Mouse (Mus musculus) heart, postnatal 25 days (tissue): ENCODE results near the gene St6gal1. TPM values are rescaled to one million over a fixed set of nuclear protein-coding genes. Genes with fewer than 3 reads are reported as not detected.
"Not testable (repeated sequence)": the region's sequence is repeated elsewhere in the genome, so short reads cannot be mapped to it uniquely, and the experiment has no call there.

Experiments
- DNase-seq: peaks from one replicate; pipeline ENCODE4 v3.0.0; 2022; ENCODE audit warnings: low spot score
- intact Hi-C: fragments of 180-260 bp; cut with DNase I; formaldehyde crosslinking; loops from one replicate; pipeline ENCODE4 v1.15.1; 2025
- total RNA-seq, 2 experiments: library from RNA; stranded (reverse); gene quantifications; 2 replicates each; pipeline ENCODE4 v1.2.3; 2021

The St6gal1 gene
- 10 to 100 TPM; 11.5 to 11.7 TPM for total RNA-seq

DNA sequence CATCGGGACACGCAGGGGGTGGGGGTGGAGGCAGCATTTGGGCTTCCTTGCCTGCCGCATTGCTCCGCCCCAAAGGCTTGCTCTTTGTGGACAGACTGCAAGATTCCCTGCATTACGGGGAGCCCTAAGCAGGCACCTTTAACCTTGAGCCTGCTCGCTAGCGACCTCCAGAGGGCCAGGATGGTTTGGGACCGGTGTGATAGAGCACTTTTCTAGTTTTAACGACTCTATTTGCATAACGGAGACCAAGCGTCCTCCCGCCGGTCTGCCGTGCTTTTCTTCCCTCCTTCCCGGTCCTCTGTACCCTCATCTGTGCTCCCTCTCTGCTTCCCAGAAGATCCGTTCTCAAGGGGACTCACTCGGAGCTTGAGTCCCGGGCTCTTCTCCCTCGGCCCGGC lies at the start of gene St6gal1:
St6gal1 (plus strand) TSS at position 70 of the 398 bp plus-strand sequence.
- intact Hi-C loops, result loop anchor here (2.0 to 5.0 kb wide), 3 partner anchors 74 to 178 kb away; partner anchors contain the start of gene Eif4a2
- DNase-seq, result peak; percentile 65

DNA sequence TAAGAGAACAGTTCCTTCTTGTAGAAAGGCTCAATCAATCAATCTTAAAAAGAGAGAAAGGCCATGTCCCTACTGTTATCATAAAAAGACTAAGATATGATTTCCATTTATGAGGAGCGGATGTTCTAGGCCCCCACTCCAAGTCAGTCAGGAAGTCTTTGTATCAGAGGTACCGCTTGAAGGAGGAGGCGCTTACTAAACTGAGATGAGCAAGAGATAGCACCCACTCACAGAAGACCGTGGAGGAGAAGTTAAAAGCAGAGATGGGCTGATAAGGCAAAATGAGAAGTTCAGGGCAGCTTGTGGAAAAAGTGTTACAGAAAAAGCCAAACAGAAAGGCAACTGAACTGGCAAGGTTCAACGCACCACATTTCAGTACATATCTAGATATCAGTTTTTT lies 49.7 kb upstream of the St6gal1 start:
- intact Hi-C loops, result no loop called here
- no peak for DNase-seq

GRCm38 (mm10) chr16:23175956-23176355 lies 48.6 kb upstream of the St6gal1 start:
- no peak for DNase-seq
- intact Hi-C loops, result no loop called here

GRCm38 (mm10) chr16:23177856-23178255 lies 46.7 kb upstream of the St6gal1 start:
- intact Hi-C loops, result no loop called here
- no peak for DNase-seq

GRCm38 (mm10) chr16:23178796-23179195 lies 45.7 kb upstream of the St6gal1 start:
- intact Hi-C loops, result no loop called here
- no peak for DNase-seq

DNA sequence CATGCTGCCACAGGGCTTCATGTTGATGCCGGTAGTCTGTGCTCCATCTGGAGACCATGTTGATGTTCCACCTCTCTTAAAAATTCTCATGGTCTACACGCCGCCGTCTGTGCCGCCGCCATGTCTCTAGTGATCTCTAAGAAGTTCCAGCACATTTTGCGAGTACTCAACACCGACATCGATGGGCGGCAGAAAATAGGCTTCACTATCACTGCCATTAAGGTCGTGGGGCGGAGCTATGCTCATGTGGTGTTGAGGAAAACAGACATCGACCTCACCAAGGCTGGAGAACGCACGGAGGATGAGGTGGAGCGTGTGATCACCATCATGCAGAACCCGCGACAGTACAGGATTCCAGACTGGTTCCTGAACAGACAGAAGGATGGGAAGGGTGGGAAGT lies 45.1 kb upstream of the St6gal1 start:
- intact Hi-C loops, result not testable (repeated sequence)

GRCm38 (mm10) chr16:23181054-23181453 lies 43.5 kb upstream of the St6gal1 start:
- intact Hi-C loops, result no loop called here
- DNase-seq, result no peak

More for the DNA sequence above, 45.1 kb upstream of the St6gal1 start:
- DNase-seq, result not testable (repeated sequence)

GRCm38 (mm10) chr16:23181487-23181886 lies 43.1 kb upstream of the St6gal1 start:
- no peak for DNase-seq
- intact Hi-C loops, result no loop called here

DNA sequence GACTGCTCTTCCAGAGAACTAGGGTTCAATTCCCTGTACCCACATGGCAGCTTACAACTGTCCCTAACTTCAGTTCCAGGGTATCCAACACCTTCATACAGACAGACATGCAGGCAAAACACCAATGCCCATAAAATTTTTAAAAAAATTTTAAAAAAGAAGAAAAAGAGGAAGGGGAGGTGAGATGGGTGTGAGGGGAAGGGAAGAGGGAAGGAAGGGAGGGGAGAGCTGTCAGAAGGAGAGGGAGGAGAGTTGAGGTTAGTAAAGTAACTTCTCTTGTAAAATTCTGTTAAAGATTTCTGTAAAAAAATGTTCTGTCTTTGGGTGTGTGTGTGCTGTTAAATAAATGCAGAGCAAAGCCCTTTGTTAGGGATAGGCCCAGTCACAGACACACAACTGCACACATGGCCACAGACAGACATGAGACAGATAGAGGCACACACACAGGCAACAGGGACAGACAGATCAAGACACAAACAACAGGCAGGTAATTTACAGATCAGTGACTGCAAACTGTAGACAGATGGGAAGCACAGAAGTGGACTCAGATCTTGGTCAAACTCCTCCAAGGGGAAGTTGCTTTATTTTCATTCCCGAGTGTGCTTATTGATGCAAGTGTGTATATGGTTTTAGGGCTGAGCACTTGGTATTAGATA lies 42.5 kb upstream of the St6gal1 start:
- intact Hi-C loops, result no loop called here
- no peak for DNase-seq

DNA sequence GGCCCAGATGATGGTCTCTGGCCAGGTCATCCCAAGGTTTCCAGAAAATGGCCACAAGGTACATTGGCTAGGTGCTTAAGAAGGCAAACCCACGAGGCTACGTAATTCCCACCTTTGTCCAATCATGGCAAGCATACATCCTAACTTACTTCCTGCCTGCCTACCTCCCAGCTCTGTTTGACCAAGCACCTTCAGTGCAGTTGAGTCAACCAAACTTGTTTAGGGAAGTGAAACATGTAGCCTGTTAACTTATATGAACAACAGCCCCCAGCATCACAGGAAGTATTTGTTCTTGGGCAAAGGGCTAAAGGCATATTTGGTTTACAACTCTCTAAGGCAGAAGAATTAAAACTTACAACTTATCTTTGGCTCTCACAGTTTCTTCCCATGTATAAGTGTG lies 38.7 kb upstream of the St6gal1 start:
- intact Hi-C loops, result no loop called here
- no peak for DNase-seq

- DNase-seq, result no peak
- intact Hi-C loops, result no loop called here
These were observed 38.1 kb upstream of the St6gal1 start for GRCm38 (mm10) chr16:23186418-23186817.

- intact Hi-C loops, result no loop called here
- no peak for DNase-seq
These were observed 36.6 kb upstream of the St6gal1 start for GRCm38 (mm10) chr16:23187983-23188382.

- intact Hi-C loops, result no loop called here
- no peak for DNase-seq
These were observed 34.9 kb upstream of the St6gal1 start for GRCm38 (mm10) chr16:23189612-23190011.

GRCm38 (mm10) chr16:23191560-23192242 lies 32.8 kb upstream of the St6gal1 start:
- no peak for DNase-seq
- intact Hi-C loops, result no loop called here

GRCm38 (mm10) chr16:23195618-23196017 lies 28.9 kb upstream of the St6gal1 start:
- intact Hi-C loops, result no loop called here
- no peak for DNase-seq

- DNase-seq, result no peak
- intact Hi-C loops, result no loop called here
These were observed 28.2 kb upstream of the St6gal1 start for GRCm38 (mm10) chr16:23196296-23196695.

DNA sequence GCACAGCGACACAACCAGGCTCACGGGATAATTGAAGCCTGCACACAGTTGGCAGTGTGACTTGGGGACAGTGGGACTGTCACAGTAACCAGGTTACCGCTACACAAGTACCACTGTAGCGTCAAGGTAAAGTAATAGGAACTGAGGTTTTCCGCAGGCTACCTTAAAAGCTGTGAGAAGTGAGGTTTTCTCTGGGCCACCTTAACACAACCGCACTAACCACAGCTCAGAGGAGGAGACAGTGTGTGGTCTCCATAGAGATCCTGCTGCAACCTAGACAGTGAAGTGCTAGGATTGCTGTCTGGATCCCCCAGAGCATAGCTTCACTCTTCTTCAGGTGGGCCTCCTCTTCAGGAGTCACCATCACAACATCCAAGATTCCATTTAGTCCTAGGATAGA lies 27.7 kb upstream of the St6gal1 start:
- no peak for DNase-seq
- intact Hi-C loops, result no loop called here

- intact Hi-C loops, result no loop called here
- no peak for DNase-seq
These were observed 23.0 kb upstream of the St6gal1 start for GRCm38 (mm10) chr16:23201498-23201897.

GRCm38 (mm10) chr16:23214314-23214713 lies 10.2 kb upstream of the St6gal1 start:
- DNase-seq, result no peak

GRCm38 (mm10) chr16:23215241-23215900 lies 9.2 kb upstream of the St6gal1 start:
- DNase-seq, result no peak
- intact Hi-C loops, result loop anchor here (5.0 kb wide), 1 partner anchor 48 kb away; no protein-coding TSS in a partner anchor

More at GRCm38 (mm10) chr16:23214314-23214713, 10.2 kb upstream of the St6gal1 start:
- intact Hi-C loops, result no loop called here

- no peak for DNase-seq
- intact Hi-C loops, result loop anchor here (5.0 kb wide), 1 partner anchor 49 kb away; no protein-coding TSS in a partner anchor
These were observed 8.2 kb upstream of the St6gal1 start for GRCm38 (mm10) chr16:23216366-23216765.
